Comparison of ENCODE assay signal across 17 mouse cellular contexts in genomic region chr12:116326159-116326558, GRCm38 (mm10). TPM values are rescaled to one million over a fixed set of nuclear protein-coding genes. Genes with fewer than 3 reads are reported as not detected.
DNase-seq lines count a peak whose midpoint lies in the region; ATAC-seq and TF ChIP-seq lines count a peak whose summit lies in the region.
"Had no signal": no experiment of that assay in that cellular context is flagged by ENCODE, and none has a peak within 500 bp of the region (broad histone marks: within the 10 kb centered on the region; RNA-seq: fewer than 3 reads in every experiment).

No protein-coding gene starts in this region.

- no peaks in the 10 kb centered on the region for H3K27me3 ChIP-seq in heart, adult 2 months (ENCODE audit: control insufficient read depth, insufficient read depth, low read length)
- H3K27me3 ChIP-seq in heart, embryonic 11.5 days (ENCODE audit: control insufficient read depth, insufficient read depth, low read length): no peaks in the 10 kb centered on the region
- no peaks in the 10 kb centered on the region for H3K27me3 ChIP-seq in limb, embryonic 13.5 days
- no peaks in the 10 kb centered on the region for H3K27me3 ChIP-seq in limb, embryonic 10.5 days (ENCODE audit: low read depth, poor library complexity, severe bottlenecking)
- H3K27me3 ChIP-seq in lung, embryonic 16.5 days (ENCODE audit: control insufficient read depth, insufficient read depth, low read depth, low read length): no peaks in the 10 kb centered on the region
- no peaks in the 10 kb centered on the region for H3K27me3 ChIP-seq in stomach, postnatal 0 days (ENCODE audit: control insufficient read depth, insufficient read depth, low read length)
- H3K27me3 ChIP-seq: embryonic facial prominence, embryonic 13.5 days; hindbrain, embryonic 12.5 days; liver, embryonic 13.5 days had no signal

- H3K9ac ChIP-seq in heart, adult 2 months (ENCODE audit: low read depth, low read length): no peak overlapping the region
- no peak overlapping the region for H3K9ac ChIP-seq in heart, embryonic 11.5 days (ENCODE audit: low read depth, low read length)
- H3K9ac ChIP-seq in limb, embryonic 13.5 days: no peak overlapping the region
- no peak overlapping the region for H3K9ac ChIP-seq in lung, embryonic 16.5 days (ENCODE audit: low read length)
- H3K9ac ChIP-seq in stomach, postnatal 0 days (ENCODE audit: low read length): no peak overlapping the region
- H3K9ac ChIP-seq: embryonic facial prominence, embryonic 13.5 days; hindbrain, embryonic 12.5 days; liver, embryonic 13.5 days had no signal

- WGBS in heart, adult 2 months: 70% methylated on average over 1 of the region's 1 CpGs
- 70% methylated on average over 1 of the region's 1 CpGs for WGBS in heart, embryonic 11.5 days (ENCODE audit: insufficient replicate concordance)
- WGBS in limb, embryonic 13.5 days: 48% methylated on average over 1 of the region's 1 CpGs
- 82% methylated on average over 1 of the region's 1 CpGs for WGBS in limb, embryonic 10.5 days
- 71% methylated on average over 1 of the region's 1 CpGs for WGBS in lung, embryonic 16.5 days
- 55% methylated on average over 1 of the region's 1 CpGs for WGBS in stomach, postnatal 0 days

- no peak for TF ChIP-seq EP300 in heart, adult 2 months (IDR thresholded peaks at IDR 0.05; ENCODE audit: insufficient read depth, low read depth, low read length)
- TF ChIP-seq EP300 in stomach, postnatal 0 days (optimal IDR thresholded peaks at IDR 0.05): peak; percentile 81

- intact Hi-C loops in heart, adult 2 months (cut with DNase I): no loop called here

- no peak overlapping the region for H3K4me2 ChIP-seq in heart, embryonic 11.5 days
- H3K4me2 ChIP-seq in limb, embryonic 13.5 days (replicated peaks): no peak overlapping the region
- H3K4me2 ChIP-seq in lung, embryonic 16.5 days (ENCODE audit: low read depth, low read length): no peak overlapping the region
- H3K4me2 ChIP-seq in stomach, postnatal 0 days (replicated peaks; ENCODE audit: low read depth): no peak overlapping the region
- H3K4me2 ChIP-seq: embryonic facial prominence, embryonic 13.5 days; hindbrain, embryonic 12.5 days; liver, embryonic 13.5 days; midbrain, embryonic 11.5 days had no signal

- no peak for TF ChIP-seq POLR2A in heart, adult 2 months (IDR thresholded peaks at IDR 0.05; ENCODE audit: insufficient read depth, low read depth, low read length)

- no peaks in the 10 kb centered on the region for H3K79me2 ChIP-seq in heart, adult 2 months (replicated peaks; ENCODE audit: control insufficient read depth, insufficient read depth, low read length)

- H3K27ac ChIP-seq in heart, adult 2 months: peak overlapping the region; percentile 4
- H3K27ac ChIP-seq in heart, embryonic 11.5 days (ENCODE audit: low read depth, low read length): no peak overlapping the region
- H3K27ac ChIP-seq in limb, embryonic 13.5 days: peak overlapping the region; percentile 52; the same call in 1 of the 2 replicates
- no peak overlapping the region for H3K27ac ChIP-seq in limb, embryonic 10.5 days
- H3K27ac ChIP-seq in lung, embryonic 16.5 days (ENCODE audit: low read length): peak overlapping the region; percentile 58; the same call in 1 of the 2 replicates
- peak overlapping the region; percentile 86 for H3K27ac ChIP-seq in stomach, postnatal 0 days (replicated peaks)
- H3K27ac ChIP-seq: embryonic facial prominence, embryonic 13.5 days; hindbrain, embryonic 12.5 days; liver, embryonic 13.5 days had no signal

- no peak overlapping the region for H3K4me3 ChIP-seq in heart, adult 2 months
- H3K4me3 ChIP-seq in heart, embryonic 11.5 days (ENCODE audit: low read depth, low read length): no peak overlapping the region
- no peak overlapping the region for H3K4me3 ChIP-seq in limb, embryonic 13.5 days
- no peak overlapping the region for H3K4me3 ChIP-seq in limb, embryonic 10.5 days
- no peak overlapping the region for H3K4me3 ChIP-seq in lung, embryonic 16.5 days (ENCODE audit: low read length)
- H3K4me3 ChIP-seq in stomach, postnatal 0 days (ENCODE audit: low read depth, low read length): no peak overlapping the region
- H3K4me3 ChIP-seq: embryonic facial prominence, embryonic 13.5 days; hindbrain, embryonic 12.5 days; liver, embryonic 13.5 days had no signal

- no peaks in the 10 kb centered on the region for H3K9me3 ChIP-seq in heart, embryonic 11.5 days (replicated peaks; ENCODE audit: control insufficient read depth, low read length)
- H3K9me3 ChIP-seq in limb, embryonic 13.5 days: no peaks in the 10 kb centered on the region
- no peaks in the 10 kb centered on the region for H3K9me3 ChIP-seq in limb, embryonic 10.5 days (replicated peaks)
- H3K9me3 ChIP-seq in lung, embryonic 16.5 days (ENCODE audit: control insufficient read depth, low read length): no peaks in the 10 kb centered on the region
- no peaks in the 10 kb centered on the region for H3K9me3 ChIP-seq in stomach, postnatal 0 days (ENCODE audit: control insufficient read depth, low read length)
- H3K9me3 ChIP-seq: embryonic facial prominence, embryonic 13.5 days; hindbrain, embryonic 12.5 days; liver, embryonic 13.5 days had no signal

- H3K4me1 ChIP-seq in heart, adult 2 months (ENCODE audit: control insufficient read depth, insufficient read depth, low read length): peaks cover 3% of the 10 kb centered on the region
- H3K4me1 ChIP-seq in heart, embryonic 11.5 days (ENCODE audit: control insufficient read depth, insufficient read depth, low read length): no peaks in the 10 kb centered on the region
- peaks cover 5% of the 10 kb centered on the region; the same call in 1 of the 2 replicates for H3K4me1 ChIP-seq in limb, embryonic 13.5 days
- no peaks in the 10 kb centered on the region for H3K4me1 ChIP-seq in limb, embryonic 10.5 days
- no peaks in the 10 kb centered on the region; the same call in 1 of the 2 replicates for H3K4me1 ChIP-seq in lung, embryonic 16.5 days (replicated peaks; ENCODE audit: control insufficient read depth, insufficient read depth, low read length)
- no peaks in the 10 kb centered on the region for H3K4me1 ChIP-seq in stomach, postnatal 0 days (replicated peaks; ENCODE audit: control insufficient read depth, insufficient read depth)
- H3K4me1 ChIP-seq: embryonic facial prominence, embryonic 13.5 days; hindbrain, embryonic 12.5 days; liver, embryonic 13.5 days had no signal

- no peak for DNase-seq in heart, adult 2 months
- DNase-seq in limb, embryonic 10.5 days (ENCODE audit: low spot score): no peak
- no peak for DNase-seq in stomach, postnatal 0 days (ENCODE audit: low spot score)
- DNase-seq in spleen, adult 18-20 months: no peak
- DNase-seq in gastrocnemius, postnatal 10 days: no peak
- DNase-seq: cerebellum, postnatal 14 days; liver, embryonic 13.5 days; thymus, postnatal 25 days had no signal

- TF ChIP-seq CTCF in heart, adult 2 months (IDR thresholded peaks at IDR 0.05): no peak
- TF ChIP-seq CTCF in stomach, postnatal 0 days (IDR thresholded peaks at IDR 0.05; ENCODE audit: low read depth): no peak

- no peak for ATAC-seq in heart, embryonic 11.5 days (replicated peaks; ENCODE audit: insufficient number of reproducible peaks, low FRiP score, low TSS enrichment)
- ATAC-seq in limb, embryonic 13.5 days (ENCODE audit: low FRiP score, low read depth): no peak
- peak; percentile 71 for ATAC-seq in lung, embryonic 16.5 days (ENCODE audit: low read depth)
- ATAC-seq in stomach, postnatal 0 days (ENCODE audit: low FRiP score, low TSS enrichment): no peak; the same call in 1 of the 2 replicates

- H3K36me3 ChIP-seq in heart, adult 2 months (ENCODE audit: control insufficient read depth, insufficient read depth, low read length): peaks cover 9% of the 10 kb centered on the region
- peaks cover 3% of the 10 kb centered on the region; the same call in 1 of the 2 replicates for H3K36me3 ChIP-seq in heart, embryonic 11.5 days (ENCODE audit: control insufficient read depth, insufficient read depth, low read length)
- peaks cover 22% of the 10 kb centered on the region for H3K36me3 ChIP-seq in limb, embryonic 13.5 days
- peaks cover 3% of the 10 kb centered on the region; the same call in 1 of the 2 replicates for H3K36me3 ChIP-seq in limb, embryonic 10.5 days
- no peaks in the 10 kb centered on the region; the same call in 1 of the 2 replicates for H3K36me3 ChIP-seq in lung, embryonic 16.5 days (ENCODE audit: control insufficient read depth, insufficient read depth, low read length)
- H3K36me3 ChIP-seq in stomach, postnatal 0 days (ENCODE audit: control insufficient read depth, insufficient read depth, low read length): peaks cover 8% of the 10 kb centered on the region; the same call in 1 of the 2 replicates

RNA-seq across cellular contexts. Expression of gene Esyt2, which starts 45.2 kb away (rescaled TPM):
- total RNA-seq in heart, adult 2 months (2021): 10 to 100 TPM; 24.6 to 27.8 TPM
- polyA plus RNA-seq in heart, adult 2 months (2012; rRNA removed): 7.5 and 11.3 TPM in 2 replicates
- 15.7 and 16.6 TPM in 2 replicates for polyA plus RNA-seq in heart, embryonic 11.5 days (2014; fragmentation: Nextera tagmentation; extraction: Ambion mirVana)
- 15.6 and 15.8 TPM in 2 replicates for polyA plus RNA-seq in limb, embryonic 13.5 days (2015; fragmentation: Nextera tagmentation; extraction: Ambion mirVana)
- 12.7 and 15.4 TPM in 2 replicates for polyA plus RNA-seq in limb, embryonic 10.5 days (2016; fragmentation: Nextera tagmentation; extraction: Ambion mirVana)
- polyA plus RNA-seq in lung, embryonic 16.5 days (2015; fragmentation: Nextera tagmentation; extraction: Ambion mirVana): 18.6 and 20.3 TPM in 2 replicates
- 17.0 and 17.5 TPM in 2 replicates for polyA plus RNA-seq in stomach, postnatal 0 days (2015; fragmentation: Nextera tagmentation; extraction: Ambion mirVana)
- total RNA-seq in gastrocnemius, postnatal 10 days (2021): 10 to 100 TPM; 24.7 to 30.6 TPM

RNA-seq across cellular contexts. Expression of gene Gm11027, which starts 51.0 kb away (rescaled TPM):
- total RNA-seq in heart, adult 2 months (2021): not detected
- not detected in 2 replicates for polyA plus RNA-seq in heart, adult 2 months (2012; rRNA removed)
- not detected in 2 replicates for polyA plus RNA-seq in heart, embryonic 11.5 days (2014; fragmentation: Nextera tagmentation; extraction: Ambion mirVana)
- not detected in 2 replicates for polyA plus RNA-seq in limb, embryonic 13.5 days (2015; fragmentation: Nextera tagmentation; extraction: Ambion mirVana)
- polyA plus RNA-seq in limb, embryonic 10.5 days (2016; fragmentation: Nextera tagmentation; extraction: Ambion mirVana): not detected in 2 replicates
- not detected in 2 replicates for polyA plus RNA-seq in lung, embryonic 16.5 days (2015; fragmentation: Nextera tagmentation; extraction: Ambion mirVana)
- polyA plus RNA-seq in stomach, postnatal 0 days (2015; fragmentation: Nextera tagmentation; extraction: Ambion mirVana): not detected in 2 replicates
- not detected for total RNA-seq in gastrocnemius, postnatal 10 days (2021)
- total RNA-seq: adrenal gland, adult 2 months; left cerebral cortex, adult 8-10 months had no signal
- polyA plus RNA-seq: adrenal gland, adult 2 months; embryonic facial prominence, embryonic 13.5 days; hindbrain, embryonic 12.5 days; liver, embryonic 13.5 days; midbrain, embryonic 11.5 days; neural tube, embryonic 11.5 days had no signal

Comparison
In these comparisons a context has a peak if more than half of its experiments do, and no peak if none do; other contexts are left out.
1. H3K27ac ChIP-seq: peak in heart, adult 2 months (single experiment), limb, embryonic 13.5 days (single experiment), lung, embryonic 16.5 days (single experiment) and stomach, postnatal 0 days (single experiment); none in heart, embryonic 11.5 days (single experiment) and limb, embryonic 10.5 days (single experiment).